Mouse (Mus musculus) brain, embryonic 14.5 days (tissue): ENCODE results near the gene Atp2c1. TPM values are rescaled to one million over a fixed set of nuclear protein-coding genes. Genes with fewer than 3 reads are reported as not detected.

ENCODE experiments used
- DNase-seq: peaks from one replicate; pipeline ENCODE4 v3.0.0-alpha.2; 2011; ENCODE audit warnings: low read depth
- CTCF ChIP-seq: fragments of 200-500 bp; IDR thresholded peaks from 2 replicates; pipeline ENCODE4 v1.5.1; 2012; ENCODE audit warnings: inconsistent platforms, mild to moderate bottlenecking, moderate library complexity, borderline replicate concordance; ENCODE audit not compliant: insufficient read depth, insufficient read length; ENCODE audit errors: extremely low read depth
- POLR2A ChIP-seq: fragments of 200-500 bp; IDR thresholded peaks from 2 replicates; pipeline ENCODE4 v1.6.1; 2012; ENCODE audit warnings: mild to moderate bottlenecking, inconsistent platforms, borderline replicate concordance; ENCODE audit not compliant: poor library complexity, insufficient read depth, insufficient read length, severe bottlenecking; ENCODE audit errors: extremely low read depth
- polyA plus RNA-seq: library from polyadenylated mRNA; depleted of rRNA; stranded (reverse); fragments of >200 nt; gene quantifications from 2 replicates; pipeline ENCODE4 v1.2.3, GENCODE M21; 2012; rRNA removed

Gene Atp2c1
- polyA plus RNA-seq, 1 experiment: 102 TPM

GRCm38 (mm10) chr9:105389289-105389688 lies 137.8 kb downstream of the Atp2c1 start:
- TF ChIP-seq POLR2A: no peak
- TF ChIP-seq CTCF: peak; percentile 75; the same call in 1 of the 2 replicates
- peak; percentile 66 for DNase-seq

GRCm38 (mm10) chr9:105387403-105387802 lies 139.7 kb downstream of the Atp2c1 start:
- TF ChIP-seq POLR2A (no peak), CTCF (no peak)

GRCm38 (mm10) chr9:105379533-105380145 lies 147.5 kb downstream of the Atp2c1 start:
- peak; percentile 84 for DNase-seq
- TF ChIP-seq POLR2A (no peak), CTCF (no peak)

More at GRCm38 (mm10) chr9:105387403-105387802, 139.7 kb downstream of the Atp2c1 start:
- DNase-seq: no peak

GRCm38 (mm10) chr9:105377622-105378021 lies 149.5 kb downstream of the Atp2c1 start:
- no peak for DNase-seq
- TF ChIP-seq POLR2A (no peak), CTCF (no peak)

GRCm38 (mm10) chr9:105376954-105377530 lies 150.1 kb downstream of the Atp2c1 start:
- TF ChIP-seq CTCF (peak; percentile 54; the same call in 1 of the 2 replicates), POLR2A (no peak)
- DNase-seq: peak; percentile 80

GRCm38 (mm10) chr9:105376411-105376810 lies 150.7 kb downstream of the Atp2c1 start:
- no peak for TF ChIP-seq CTCF
- no peak for TF ChIP-seq POLR2A
- DNase-seq: no peak

GRCm38 (mm10) chr9:105374361-105374760 lies 152.8 kb downstream of the Atp2c1 start:
- no peak for DNase-seq
- TF ChIP-seq POLR2A (no peak), CTCF (no peak)

- DNase-seq: no peak
- TF ChIP-seq CTCF: no peak
- no peak for TF ChIP-seq POLR2A
These were observed 158.5 kb downstream of the Atp2c1 start for GRCm38 (mm10) chr9:105368605-105369004.

- TF ChIP-seq CTCF (no peak), POLR2A (no peak)
- DNase-seq: no peak
These were observed 160.9 kb downstream of the Atp2c1 start for GRCm38 (mm10) chr9:105366199-105366598.

- TF ChIP-seq POLR2A (no peak), CTCF (no peak)
- peak; percentile 89 for DNase-seq
These were observed 163.4 kb downstream of the Atp2c1 start for GRCm38 (mm10) chr9:105363520-105364231.

GRCm38 (mm10) chr9:105362181-105362580 lies 164.9 kb downstream of the Atp2c1 start:
- TF ChIP-seq CTCF: no peak
- TF ChIP-seq POLR2A: no peak
- DNase-seq: no peak

Other genes with a start within 250 kb of the Atp2c1 start
- 8.8 and 9.8 TPM in 2 replicates for gene Aste1, start 131.9 kb downstream of the Atp2c1 start, polyA plus RNA-seq
- gene Nek11, start 131.8 kb downstream of the Atp2c1 start, polyA plus RNA-seq: 1.1 and 1.8 TPM in 2 replicates
- 17.0 and 23.5 TPM in 2 replicates for gene Pik3r4, start 115.7 kb upstream of the Atp2c1 start, polyA plus RNA-seq